Mouse (Mus musculus): ENCODE data around the gene Pcyt1a.

Gene Pcyt1a

DNA sequence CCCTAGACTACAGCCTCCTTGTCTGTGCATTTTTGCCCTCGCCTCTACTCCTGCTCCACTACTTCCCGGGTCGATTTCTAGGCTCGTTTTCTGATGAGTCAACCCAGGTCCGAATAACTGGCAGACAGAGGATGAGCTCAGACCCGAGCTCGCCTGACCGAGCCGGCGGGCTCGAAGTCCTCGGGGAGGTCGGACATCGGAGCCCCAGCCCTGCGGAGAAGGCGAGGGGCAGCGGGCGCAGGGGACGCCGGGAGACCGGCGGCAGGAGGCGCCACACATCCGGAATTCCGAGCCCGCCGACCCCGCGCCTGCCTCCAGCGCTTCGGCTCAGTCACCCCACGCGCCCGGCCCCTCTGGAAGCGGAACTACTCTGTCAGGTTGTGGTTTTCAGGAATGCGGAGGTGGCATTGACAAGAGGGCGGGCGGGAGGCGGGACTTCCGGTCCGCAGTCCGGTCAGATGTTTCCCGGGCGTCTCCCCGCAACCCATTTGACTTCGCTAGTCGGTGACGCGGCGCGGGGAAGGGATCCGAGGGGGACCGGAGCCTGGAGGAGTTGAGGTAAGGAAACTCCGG lies at the start of gene Pcyt1a:
Pcyt1a (plus strand) TSS at position 448 of the 573 bp plus-strand sequence.
- CTCF ChIA-PET: interaction anchor here (0.6 to 1.5 kb wide), 8 partner anchors 29 to 305 kb away, joined by 3 to 11 read pairs (median 4); no protein-coding TSS in a partner anchor
- POLR2A ChIA-PET: interaction anchor here (0.6 to 4.0 kb wide), 21 partner anchors 8 to 906 kb away, joined by 3 to 26 read pairs (median 4); partner anchors contain the start of genes Tctex1d2 (in 2 of the 4), Tfrc (in 2 of the 4) and Tnk2 (in 1 of the 4)

DNA sequence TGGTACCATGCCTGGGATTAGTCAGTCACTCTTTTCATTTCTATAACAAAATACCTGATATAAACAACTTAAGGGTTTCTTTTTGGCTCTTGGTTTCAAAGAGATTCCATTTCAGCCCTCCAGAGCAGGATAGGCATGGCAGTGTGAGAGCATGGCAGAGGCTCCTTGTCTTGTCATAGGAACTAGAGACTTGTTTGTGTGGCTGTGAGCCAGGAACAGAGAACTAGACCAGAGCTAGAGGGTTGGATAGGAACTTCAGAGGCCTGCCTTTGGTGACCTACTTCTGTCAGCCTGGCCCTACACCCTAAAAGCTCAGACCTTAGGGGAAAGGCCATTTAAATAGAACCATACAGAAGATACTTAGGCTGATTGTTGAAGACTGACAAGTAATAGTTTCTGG lies 47.8 kb upstream of the Pcyt1a start:
- ChIA-PET POLR2A (interaction anchor here in 1 of 4 experiments (1.4 kb wide), 1 partner anchor 77 kb away, joined by 3 read pairs; no protein-coding TSS in a partner anchor), CTCF (no interaction called here)

GRCm38 (mm10) chr16:32384885-32385284 lies 45.8 kb upstream of the Pcyt1a start:
- CTCF ChIA-PET: no interaction called here
- POLR2A ChIA-PET: no interaction called here

DNA sequence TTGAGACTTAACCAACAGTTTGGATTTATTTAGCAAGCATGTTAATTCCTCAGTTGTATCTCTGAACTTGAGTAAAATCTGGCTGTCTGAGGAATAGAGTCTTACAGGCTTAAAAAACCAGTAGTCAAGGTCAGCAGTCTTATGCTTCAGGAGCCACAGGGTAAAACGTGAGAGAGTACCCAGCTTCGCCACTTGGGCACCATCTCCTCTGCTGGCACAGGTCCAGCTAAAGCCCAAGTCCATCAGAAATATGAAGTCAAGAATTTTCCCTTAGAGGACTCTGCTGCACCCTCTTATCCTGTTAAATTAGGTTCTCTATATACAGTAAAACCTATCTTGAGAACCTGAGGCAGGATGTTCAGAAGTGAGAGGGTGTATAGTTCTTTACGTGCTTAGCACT lies 43.9 kb upstream of the Pcyt1a start:
- ChIA-PET CTCF (no interaction called here), POLR2A (interaction anchor here in 1 of 4 experiments (1.1 to 1.6 kb wide), 2 partner anchors 14 to 87 kb away, joined by 3 read pairs; no protein-coding TSS in a partner anchor)

DNA sequence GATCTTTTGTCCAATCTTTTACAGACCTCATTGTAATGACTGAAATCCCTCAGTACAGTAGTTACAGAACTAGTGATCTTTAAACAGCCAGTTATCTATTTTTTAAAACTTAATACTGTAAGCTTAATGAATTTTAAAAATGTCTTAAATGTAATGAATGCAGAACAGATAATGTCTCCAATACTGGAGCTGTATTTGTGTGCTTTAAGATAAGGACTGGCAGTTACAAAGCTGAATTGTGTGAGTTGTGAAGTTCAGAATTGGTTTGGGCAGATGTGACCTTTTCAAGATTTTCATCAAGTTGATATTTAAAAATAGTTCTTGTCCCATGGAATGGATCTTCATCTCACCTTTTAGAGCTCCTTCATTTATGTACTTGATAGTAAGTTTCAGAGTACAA lies 41.7 kb upstream of the Pcyt1a start:
- ChIA-PET POLR2A (interaction anchor here in 1 of 4 experiments (0.8 to 1.5 kb wide), 7 partner anchors 8 to 143 kb away, joined by 3 to 6 read pairs (median 4); partner anchors contain the start of genes Fbxo45, Tm4sf19 and Wdr53), CTCF (interaction anchor here in 1 of 4 experiments (0.5 kb wide), 1 partner anchor 214 kb away, joined by 5 read pairs; no protein-coding TSS in a partner anchor)

DNA sequence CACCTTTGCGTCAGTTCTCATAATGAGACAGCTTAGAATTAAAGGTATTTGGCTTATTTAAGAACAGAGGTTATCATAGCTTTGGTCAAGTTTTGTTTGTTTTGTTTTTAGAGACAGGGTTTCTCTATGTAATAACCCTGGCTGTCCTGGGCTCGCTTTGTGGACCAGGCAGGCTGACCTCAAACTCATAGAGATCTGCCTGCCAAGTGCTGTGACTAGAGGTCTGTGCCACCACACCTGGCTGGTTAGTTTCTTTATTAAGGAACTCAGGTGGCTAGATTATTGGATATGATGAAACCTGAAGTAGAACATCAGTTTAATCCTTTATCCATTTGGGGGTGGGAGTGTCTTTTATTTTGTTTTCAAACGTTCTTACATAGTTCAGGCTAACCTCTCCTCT lies 40.9 kb upstream of the Pcyt1a start:
- POLR2A ChIA-PET: interaction anchor here in 1 of 4 experiments (1.3 to 1.5 kb wide), 3 partner anchors 10 to 144 kb away, joined by 3 to 5 read pairs (median 3); partner anchors contain the start of genes Fbxo45, Tm4sf19 and Wdr53
- CTCF ChIA-PET: interaction anchor here in 1 of 4 experiments (1.7 kb wide), 1 partner anchor 18 kb away, joined by 3 read pairs; no protein-coding TSS in a partner anchor

DNA sequence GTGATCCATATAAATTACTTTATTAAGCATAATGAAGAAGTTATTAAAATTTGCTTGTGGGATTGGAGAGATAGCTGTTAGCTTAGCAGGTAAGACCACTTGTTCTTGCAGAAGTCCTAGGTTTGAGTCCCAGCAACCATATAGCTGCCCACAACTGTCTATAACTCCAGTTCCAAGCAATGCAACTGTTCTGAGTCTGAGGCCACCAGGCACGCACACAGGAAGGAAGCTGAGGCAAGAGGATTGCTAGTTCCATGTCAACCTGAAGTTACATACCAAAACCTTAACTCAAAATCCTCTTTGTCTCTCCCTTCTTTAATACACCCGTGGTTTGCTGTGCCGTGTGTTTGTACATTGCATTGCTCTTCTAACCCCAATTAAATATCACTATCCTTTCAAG lies 39.8 kb upstream of the Pcyt1a start:
- ChIA-PET POLR2A (interaction anchor here in 2 of 4 experiments (0.6 to 1.3 kb wide), 6 partner anchors 13 to 1804 kb away, joined by 3 to 5 read pairs (median 3); partner anchors contain the start of genes Tctex1d2 (in 1 of the 2) and Tfrc (in 1 of the 2)), CTCF (interaction anchor here in 1 of 4 experiments (1.7 kb wide), 1 partner anchor 19 kb away, joined by 3 read pairs; no protein-coding TSS in a partner anchor)

GRCm38 (mm10) chr16:32395679-32396540 lies 34.8 kb upstream of the Pcyt1a start:
- ChIA-PET CTCF (interaction anchor here in 3 of 4 experiments (0.6 to 1.1 kb wide), 3 partner anchors 104 to 284 kb away, joined by 3 to 6 read pairs (median 3); no protein-coding TSS in a partner anchor), POLR2A (interaction anchor here in 2 of 4 experiments (0.5 to 1.2 kb wide), 4 partner anchors 23 to 93 kb away, joined by 3 to 8 read pairs (median 3); partner anchors contain the start of genes Pcyt1a (in 1 of the 2) and Tctex1d2 (in 1 of the 2))

GRCm38 (mm10) chr16:32396541-32396835 lies 34.2 kb upstream of the Pcyt1a start:
- ChIA-PET CTCF (interaction anchor here in 3 of 4 experiments (0.6 to 1.1 kb wide), 3 partner anchors 103 to 285 kb away, joined by 3 to 6 read pairs (median 3); no protein-coding TSS in a partner anchor), POLR2A (interaction anchor here in 2 of 4 experiments (0.5 to 1.2 kb wide), 2 partner anchors 23 to 93 kb away, joined by 3 read pairs; partner anchors contain the start of gene Tctex1d2 (in 1 of the 2))

DNA sequence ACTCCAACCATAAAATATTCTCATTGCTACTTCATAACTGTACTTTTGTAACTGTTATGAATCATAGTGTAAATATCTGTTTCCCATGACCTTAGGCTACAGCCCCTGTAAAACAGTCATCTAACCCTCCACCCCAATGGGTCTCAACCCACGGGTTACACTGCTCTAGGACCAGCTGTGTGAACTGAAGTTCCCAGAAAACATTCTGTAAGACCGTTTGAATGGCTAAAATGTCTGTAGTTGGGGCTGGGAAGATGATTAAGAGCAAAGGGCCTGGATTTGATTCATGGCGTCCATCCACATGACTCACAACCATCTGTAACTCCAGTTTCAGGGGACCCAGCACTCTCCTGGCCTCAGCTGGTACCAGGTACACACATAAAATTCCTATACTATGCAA lies 32.5 kb upstream of the Pcyt1a start:
- POLR2A ChIA-PET: no interaction called here
- CTCF ChIA-PET: no interaction called here

- CTCF ChIA-PET: interaction anchor here in 1 of 4 experiments (1.0 kb wide), 1 partner anchor 100 kb away, joined by 3 read pairs; no protein-coding TSS in a partner anchor
Observed at GRCm38 (mm10) chr16:32400267-32400666, 30.5 kb upstream of the Pcyt1a start, which contains the start of gene Tm4sf19. Gene Tm4sf19, plus strand, starts transcription at chr16:32400506.

DNA sequence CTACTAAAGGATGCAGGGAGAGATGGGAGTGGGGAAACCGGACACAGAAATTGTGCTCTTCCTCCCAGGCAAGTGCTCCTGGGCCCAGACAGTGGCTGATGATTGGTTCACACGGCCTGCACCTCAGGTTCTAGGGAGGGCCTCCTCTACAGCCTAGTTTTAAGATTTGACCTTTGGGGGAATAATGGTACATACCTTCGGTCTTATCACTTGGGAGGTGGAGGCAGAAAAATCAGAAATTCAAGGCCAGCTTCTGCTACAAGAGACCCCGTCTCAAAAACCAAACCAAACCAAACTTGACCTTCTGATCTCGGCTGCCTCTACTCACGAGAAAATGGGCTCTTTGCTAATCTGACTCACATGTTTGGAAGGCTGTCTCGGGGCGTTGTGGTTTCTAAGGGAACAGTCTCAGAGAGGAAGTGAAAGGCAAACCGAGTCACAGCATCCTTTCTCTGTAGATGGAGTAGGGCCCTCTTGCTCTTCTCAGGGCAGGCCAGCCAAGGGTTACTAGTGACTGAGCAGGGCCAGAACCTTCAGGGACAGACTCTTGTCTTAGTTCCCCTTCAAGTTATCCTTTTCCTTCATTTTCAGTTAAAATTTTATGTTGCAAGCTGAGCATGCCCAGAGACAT lies 29.3 kb upstream of the Pcyt1a start:
- POLR2A ChIA-PET: no interaction called here
- CTCF ChIA-PET: no interaction called here

More at GRCm38 (mm10) chr16:32400267-32400666, 30.5 kb upstream of the Pcyt1a start, which contains the start of gene Tm4sf19:
- POLR2A ChIA-PET: interaction anchor here in 2 of 4 experiments (0.5 to 1.6 kb wide), 5 partner anchors 11 to 404 kb away, joined by 3 to 5 read pairs (median 3); no protein-coding TSS in a partner anchor

- ChIA-PET POLR2A (interaction anchor here in 2 of 4 experiments (0.6 kb wide), 2 partner anchors 99 to 305 kb away, joined by 3 read pairs; no protein-coding TSS in a partner anchor), CTCF (interaction anchor here in 1 of 4 experiments (0.6 kb wide), 2 partner anchors 158 to 545 kb away, joined by 3 to 4 read pairs; no protein-coding TSS in a partner anchor)
Observed at GRCm38 (mm10) chr16:32402818-32403217, 27.9 kb upstream of the Pcyt1a start.

DNA sequence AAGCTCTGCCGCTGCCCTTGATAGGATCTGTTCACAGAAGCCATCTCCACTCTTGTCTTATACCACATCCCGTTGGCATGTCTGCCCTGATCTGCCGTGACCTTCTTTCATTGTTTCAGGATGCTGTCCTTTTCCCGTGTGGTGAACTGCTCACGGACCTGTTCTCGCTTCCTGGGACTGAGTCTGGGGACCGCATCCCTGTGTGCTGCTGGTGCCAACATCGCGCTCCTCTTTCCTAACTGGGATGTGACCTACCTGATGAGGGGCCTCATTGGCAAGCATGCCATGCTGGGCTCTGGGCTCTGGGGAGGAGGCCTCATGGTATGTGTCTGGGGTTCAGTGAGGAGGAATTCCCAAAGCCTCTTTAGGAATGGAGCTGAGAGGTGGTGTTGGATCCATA lies 25.0 kb upstream of the Pcyt1a start:
- CTCF ChIA-PET: no interaction called here

GRCm38 (mm10) chr16:32406671-32407070 lies 24.1 kb upstream of the Pcyt1a start:
- CTCF ChIA-PET: interaction anchor here in 1 of 4 experiments (0.6 kb wide), 1 partner anchor 203 kb away, joined by 3 read pairs; no protein-coding TSS in a partner anchor
- POLR2A ChIA-PET: interaction anchor here in 1 of 4 experiments (0.6 kb wide), 1 partner anchor 155 kb away, joined by 4 read pairs; no protein-coding TSS in a partner anchor

More for the DNA sequence above, 25.0 kb upstream of the Pcyt1a start:
- POLR2A ChIA-PET: interaction anchor here in 1 of 4 experiments (0.6 to 1.4 kb wide), 2 partner anchors 14 to 24 kb away, joined by 3 to 7 read pairs; partner anchors contain the start of gene Tctex1d2

GRCm38 (mm10) chr16:32407730-32408129 lies 23.0 kb upstream of the Pcyt1a start:
- ChIA-PET CTCF (interaction anchor here in 2 of 4 experiments (0.6 to 1.0 kb wide), 2 partner anchors 135 to 464 kb away, joined by 3 read pairs; no protein-coding TSS in a partner anchor), POLR2A (no interaction called here)

GRCm38 (mm10) chr16:32417457-32417856 lies 13.3 kb upstream of the Pcyt1a start:
- ChIA-PET POLR2A (no interaction called here), CTCF (no interaction called here)
